Mouse (Mus musculus): ENCODE measurements around the gene Kif19a.

DNA sequence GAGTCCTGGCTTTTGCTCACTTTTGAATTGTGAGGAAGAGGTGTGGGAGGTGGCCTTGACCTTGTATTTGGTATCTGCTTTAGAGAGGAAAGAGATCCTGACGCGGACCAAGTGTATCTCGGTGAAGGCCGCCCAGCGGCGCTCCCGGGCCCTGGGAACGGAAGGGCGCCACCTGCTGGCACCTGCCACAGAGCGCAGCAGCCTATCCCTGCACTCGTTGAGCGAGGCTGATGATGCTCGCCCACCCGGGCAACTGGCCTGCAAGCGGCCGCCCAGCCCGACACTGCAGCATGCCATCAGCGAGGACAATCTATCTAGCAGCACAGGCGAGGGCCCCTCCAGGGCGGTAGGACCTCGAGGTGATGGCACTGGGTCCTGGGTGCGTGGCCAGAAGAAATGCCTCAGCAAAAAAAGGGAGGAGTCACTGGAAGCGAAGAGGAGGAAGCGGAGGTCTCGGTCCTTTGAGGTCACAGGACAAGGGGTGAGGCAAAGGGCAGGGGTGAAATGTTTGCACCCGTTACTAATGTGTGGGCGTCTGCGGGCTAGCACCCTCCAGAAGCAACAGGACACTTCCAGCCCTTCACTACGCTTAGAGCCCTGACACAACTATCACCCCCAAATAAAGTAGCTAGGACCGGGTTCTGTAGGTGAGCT lies 24.0 kb downstream of the Kif19a start:
- TF ChIP-seq CTCF (conservative IDR thresholded peaks at IDR 0.05; ENCODE audit: low read length), result peak; percentile 55
- no peak for TF ChIP-seq POU5F1 (IDR thresholded peaks at IDR 0.05; ENCODE audit: borderline replicate concordance, low read length)
- TF ChIP-seq NANOG (IDR thresholded peaks at IDR 0.05; ENCODE audit: borderline replicate concordance, low read length), result no peak
